Mouse (Mus musculus) left cerebral cortex, postnatal 25 days (tissue): ENCODE data around the gene Cd28. TPM values are rescaled to one million over a fixed set of nuclear protein-coding genes. Genes with fewer than 3 reads are reported as not detected.
"Not testable (repeated sequence)": the region's sequence is repeated elsewhere in the genome, so short reads cannot be mapped to it uniquely, and the experiment has no call there.

Source experiments
- DNase-seq, 2 experiments: peaks; one replicate each; pipeline ENCODE4 v3.0.0; 2022; ENCODE audit warnings: low spot score in 2 of 2, mixed read lengths in 1 of 2
- intact Hi-C: fragments of 180-260 bp; cut with DNase I; formaldehyde crosslinking; loops from one replicate; pipeline ENCODE4 v1.15.1; 2025
- total RNA-seq, 2 experiments: library from RNA; stranded (reverse); gene quantifications; 2 replicates each; pipeline ENCODE4 v1.2.3; 2021

Cd28 gene
- total RNA-seq, 2 experiments from 2014 or later: 0.09 to 0.37 TPM

GRCm38 (mm10) chr1:60778465-60779115 is 62.0 kb downstream of the Cd28 start:
- no peak for DNase-seq
- intact Hi-C loops: no loop called here

DNA sequence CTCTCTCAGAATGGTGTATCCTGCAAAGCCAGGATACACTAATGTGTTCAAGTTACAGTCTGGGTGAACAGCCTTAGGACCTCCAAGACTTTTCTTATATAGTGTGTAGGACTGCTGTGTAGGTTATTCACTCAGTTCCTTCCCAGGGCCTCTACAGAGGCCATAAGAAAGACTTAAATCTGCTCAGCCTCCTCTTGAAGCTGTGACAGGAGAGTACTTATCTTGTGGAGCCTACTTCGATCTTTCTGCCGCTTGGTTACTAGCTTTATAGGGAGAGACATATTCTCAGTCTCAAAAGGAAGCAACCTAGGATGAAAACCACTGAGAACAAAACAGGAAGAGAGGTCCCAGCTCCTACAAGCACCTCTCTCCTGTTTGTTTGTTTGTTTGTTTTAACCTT is 62.6 kb downstream of the Cd28 start:
- DNase-seq: no peak
- intact Hi-C loops: no loop called here

- intact Hi-C loops: no loop called here
- no peak for DNase-seq
Observed at GRCm38 (mm10) chr1:60781666-60782065, 65.1 kb downstream of the Cd28 start.

GRCm38 (mm10) chr1:60793717-60794116 is 77.1 kb downstream of the Cd28 start:
- peak; percentile 23 to 50 for DNase-seq
- intact Hi-C loops: no loop called here

DNA sequence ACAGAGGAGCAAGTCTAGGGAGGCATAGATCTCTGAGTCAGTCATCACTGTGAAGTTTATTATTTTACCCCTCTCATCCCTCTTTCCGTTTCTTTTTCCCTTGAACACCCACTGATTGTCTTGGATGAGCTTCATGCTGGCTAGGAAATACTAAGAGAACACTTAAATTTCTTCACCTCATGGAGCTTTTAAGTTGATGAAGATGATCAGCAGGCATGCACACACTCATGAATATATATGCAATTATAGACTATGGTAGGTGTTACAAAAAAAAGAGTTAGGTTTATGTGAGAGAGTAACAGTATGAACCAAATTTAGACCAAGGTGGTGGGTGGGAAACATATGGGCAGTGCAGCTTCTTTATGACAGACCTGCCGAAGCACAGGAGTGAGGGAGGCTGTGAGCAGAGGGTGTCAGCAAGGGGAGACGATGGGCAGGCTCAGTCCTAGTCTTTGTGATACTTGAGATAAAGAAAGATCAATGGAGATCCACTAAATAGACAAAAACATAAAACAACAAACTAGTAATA is 79.1 kb downstream of the Cd28 start:
- intact Hi-C loops: loop anchor here (1.0 to 5.0 kb wide), 2 partner anchors 51 to 58 kb away; no protein-coding TSS in a partner anchor
- DNase-seq: peak in 1 of 2 experiments; percentile 91

GRCm38 (mm10) chr1:60799795-60800345 is 83.3 kb downstream of the Cd28 start:
- intact Hi-C loops: loop anchor here (5.0 kb wide), 1 partner anchor 63 kb away; no protein-coding TSS in a partner anchor
- DNase-seq: peak in 1 of 2 experiments; percentile 45

DNA sequence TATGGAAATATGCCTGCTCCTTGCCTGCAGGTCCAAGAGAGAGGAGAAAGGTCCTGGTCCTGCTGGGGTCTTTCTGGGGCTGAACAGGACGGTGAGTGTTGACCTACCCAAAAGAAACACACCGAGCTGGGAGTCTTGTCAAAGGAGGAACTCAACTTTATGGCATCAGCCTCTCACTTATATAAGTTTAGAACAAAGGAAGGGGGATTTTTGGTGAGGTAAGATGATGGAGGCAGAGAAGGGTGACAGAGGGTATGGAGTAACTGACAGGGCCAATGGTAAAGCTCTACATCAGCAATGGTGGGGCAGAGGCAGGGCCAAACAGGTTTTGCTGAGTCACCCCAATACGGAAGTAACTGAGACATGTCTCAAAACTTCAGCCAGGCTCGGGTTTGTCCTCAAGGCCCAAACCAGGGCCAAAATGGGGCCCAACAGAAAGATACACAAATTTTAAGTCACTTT is 84.6 kb downstream of the Cd28 start:
- intact Hi-C loops: no loop called here
- DNase-seq: no peak

DNA sequence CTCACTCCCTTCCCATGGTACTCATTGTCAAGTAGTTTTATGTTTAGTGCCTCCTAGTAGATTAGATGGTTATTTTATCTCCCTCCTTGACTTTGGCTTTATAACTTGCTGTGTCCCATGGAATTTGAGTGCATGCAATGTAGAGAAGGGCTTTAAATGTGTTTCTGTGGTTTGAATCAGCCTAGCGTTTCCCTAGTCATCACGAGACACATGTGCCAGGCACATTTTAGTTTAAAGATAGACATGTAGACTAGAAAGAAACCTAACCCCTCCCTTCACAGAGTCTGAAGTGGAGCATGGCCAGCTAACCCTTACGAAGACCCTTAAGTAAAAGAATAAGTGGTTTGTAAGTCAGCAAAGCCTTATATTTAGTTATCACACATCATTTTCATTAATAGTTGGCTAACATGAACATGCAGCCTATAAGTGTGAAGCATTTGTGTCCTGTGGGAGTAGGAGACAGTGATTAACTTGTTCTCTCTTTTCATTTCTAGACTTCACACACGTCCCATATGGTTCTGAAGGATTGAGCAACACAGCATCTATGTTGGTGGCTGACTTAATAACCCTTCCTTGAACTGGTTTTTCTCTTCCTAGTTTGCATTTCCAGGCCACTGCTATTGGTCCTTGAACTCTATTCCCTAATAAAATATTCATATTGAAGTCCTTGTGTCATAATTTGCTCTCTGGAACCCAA is 86.7 kb downstream of the Cd28 start:
- intact Hi-C loops: no loop called here
- no peak for DNase-seq

DNA sequence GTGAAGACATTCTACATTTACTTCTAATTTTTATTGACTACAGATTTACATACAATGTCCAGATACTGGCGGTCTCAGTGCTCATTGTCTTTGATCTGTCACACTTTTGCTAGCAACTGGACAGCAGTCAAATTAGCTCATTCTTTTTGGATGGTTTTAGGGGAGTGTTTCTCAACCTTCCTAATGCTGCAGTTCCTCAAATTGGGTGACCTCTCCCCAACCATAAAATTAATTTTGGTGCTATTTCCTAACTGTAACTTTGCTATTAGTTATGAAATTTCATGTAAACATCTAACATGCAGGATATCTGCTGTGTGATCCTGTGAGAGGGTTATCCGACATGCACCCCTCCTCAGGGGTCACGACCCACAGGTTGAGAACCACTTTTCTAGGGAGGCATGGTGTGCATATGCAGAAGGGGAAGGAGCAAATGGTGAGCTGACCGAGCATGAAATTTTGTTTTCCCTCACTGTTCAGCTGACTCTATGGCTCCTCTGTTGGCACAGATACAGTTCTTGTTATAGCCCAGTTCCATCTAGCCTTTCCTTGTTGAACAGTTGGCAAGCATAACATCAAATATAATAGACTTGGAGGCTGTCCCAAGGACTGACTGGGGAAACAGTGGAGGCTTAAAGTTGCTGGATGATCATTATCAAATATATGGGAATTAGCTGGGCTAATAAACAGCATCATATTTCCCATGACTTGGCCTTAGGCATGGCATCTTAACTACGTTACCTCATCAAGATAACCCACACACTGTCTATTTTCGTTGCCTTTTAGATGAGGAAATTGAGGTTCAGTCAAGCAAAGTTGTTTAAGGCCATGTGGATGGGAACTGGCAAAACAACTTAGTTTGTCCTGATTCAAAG is 87.5 kb downstream of the Cd28 start:
- DNase-seq: no peak
- intact Hi-C loops: no loop called here

- no peak for DNase-seq
- intact Hi-C loops: no loop called here
Observed at GRCm38 (mm10) chr1:60805178-60805577, 88.6 kb downstream of the Cd28 start.

- intact Hi-C loops: no loop called here
- no peak for DNase-seq
Observed at GRCm38 (mm10) chr1:60807748-60808147, 91.1 kb downstream of the Cd28 start.

DNA sequence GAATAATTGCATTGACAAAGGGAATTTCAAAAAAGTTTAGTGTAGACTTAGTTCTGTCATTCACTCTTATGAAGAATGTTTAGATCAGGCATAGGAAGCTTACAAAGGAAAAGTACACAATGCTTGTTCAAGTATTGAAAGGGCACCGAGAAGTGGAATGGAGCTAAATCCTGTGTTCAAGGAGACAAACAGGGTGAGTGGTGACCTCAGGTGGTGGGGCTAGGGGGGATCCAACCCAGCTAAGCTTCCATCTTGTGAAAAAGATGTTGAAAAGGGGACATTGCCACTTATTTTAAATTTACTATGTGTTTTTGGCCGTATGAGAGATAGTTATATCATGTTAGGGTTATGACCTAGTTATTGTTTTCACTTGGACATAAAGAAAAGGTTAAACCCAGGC is 91.9 kb downstream of the Cd28 start:
- intact Hi-C loops: no loop called here
- no peak for DNase-seq

DNA sequence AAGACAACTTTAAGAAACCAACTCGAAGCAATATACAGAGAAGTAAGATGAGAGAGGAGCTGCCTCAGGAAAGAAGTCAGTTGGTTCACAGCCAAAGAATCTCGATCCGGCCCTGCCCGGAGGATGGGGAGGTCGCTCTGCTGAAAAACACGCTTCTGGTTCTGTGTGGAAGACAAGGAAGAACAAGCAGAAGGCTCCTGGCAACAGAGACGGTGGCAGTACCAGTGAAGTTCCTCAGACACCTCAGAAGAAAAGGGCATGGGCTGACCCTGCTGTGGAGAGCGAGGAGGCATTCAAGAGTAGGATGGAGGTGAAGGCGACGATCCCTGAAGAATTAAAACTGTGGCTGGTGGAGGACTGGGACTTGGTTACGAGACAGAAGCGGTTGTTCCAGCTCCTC is 92.6 kb downstream of the Cd28 start:
- DNase-seq: no peak
- intact Hi-C loops: no loop called here

- DNase-seq: no peak
Observed at GRCm38 (mm10) chr1:60810821-60811220, 94.2 kb downstream of the Cd28 start.

DNA sequence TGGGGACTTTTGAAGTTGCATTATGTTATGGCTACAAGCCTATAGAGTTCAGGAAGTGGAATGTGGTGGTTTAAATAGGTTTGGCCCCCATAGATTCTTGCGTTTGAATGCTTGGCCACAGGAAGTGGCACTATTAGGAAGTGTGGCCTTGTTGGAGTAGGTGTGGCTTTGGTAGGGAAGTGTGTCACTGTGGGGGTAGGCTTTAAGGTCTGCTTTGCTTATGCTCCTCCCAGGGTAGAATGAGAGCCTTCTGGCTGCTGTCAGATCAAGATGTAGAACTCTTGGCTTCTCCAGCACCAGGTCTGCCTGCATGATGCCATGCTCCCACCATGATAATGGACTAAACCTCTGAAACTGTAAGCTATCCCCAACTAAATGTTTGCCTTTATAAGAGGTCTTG is 95.4 kb downstream of the Cd28 start:
- intact Hi-C loops: no loop called here
- no peak for DNase-seq

More at GRCm38 (mm10) chr1:60810821-60811220, 94.2 kb downstream of the Cd28 start:
- intact Hi-C loops: no loop called here

GRCm38 (mm10) chr1:60813411-60813810 is 96.8 kb downstream of the Cd28 start:
- intact Hi-C loops: no loop called here
- no peak for DNase-seq

GRCm38 (mm10) chr1:60815912-60816311 is 99.3 kb downstream of the Cd28 start:
- no peak for DNase-seq
- intact Hi-C loops: no loop called here

DNA sequence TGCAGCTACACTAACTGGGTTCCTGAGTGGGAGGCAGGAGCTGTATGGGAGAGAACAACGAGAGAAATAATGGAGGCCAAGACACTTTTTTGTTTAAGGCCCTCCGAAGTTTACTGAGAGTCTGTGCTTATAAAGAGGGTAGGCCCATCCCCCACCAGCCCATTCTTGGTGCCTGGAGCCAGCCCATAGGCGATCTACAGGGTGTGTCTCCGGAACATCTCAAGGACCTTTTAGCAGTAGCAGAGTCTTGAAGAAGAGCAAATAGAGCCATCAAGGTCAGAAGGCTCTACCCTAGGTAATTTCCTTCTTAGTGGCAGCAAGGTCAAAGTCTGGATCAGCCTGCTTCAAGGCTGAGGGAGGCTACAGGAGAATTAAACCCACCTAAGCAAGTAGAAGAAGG is 101.9 kb downstream of the Cd28 start:
- intact Hi-C loops, DNase-seq: not testable (repeated sequence)

DNA sequence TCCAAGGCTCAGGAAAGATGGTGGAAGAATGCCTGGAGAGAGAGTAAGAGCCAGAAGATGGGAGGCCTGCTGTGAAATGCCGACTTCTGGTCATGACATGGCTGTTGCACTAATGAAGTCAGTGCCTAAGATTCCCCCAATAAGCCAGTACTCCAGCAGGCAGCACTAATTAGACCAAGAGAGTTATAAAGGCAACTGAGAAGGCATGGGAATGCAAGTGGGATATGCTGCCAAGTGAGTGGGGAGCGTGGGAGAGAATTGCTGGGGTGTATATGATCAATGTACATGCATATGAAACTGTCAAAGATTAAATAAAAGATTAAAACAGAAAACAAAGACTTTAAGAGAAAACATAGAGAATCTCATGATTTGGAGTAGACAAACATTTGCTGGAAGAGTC is 103.4 kb downstream of the Cd28 start:
- intact Hi-C loops: no loop called here

GRCm38 (mm10) chr1:60820981-60821380 is 104.4 kb downstream of the Cd28 start:
- peak in 1 of 2 experiments; percentile 51 for DNase-seq
- intact Hi-C loops: no loop called here

More for the DNA sequence above, 103.4 kb downstream of the Cd28 start:
- no peak for DNase-seq
